Mouse (Mus musculus) E14TG2a.4 (cell line): ENCODE results near the gene Btg4.

Experiments
- CTCF ChIP-seq: conservative IDR thresholded peaks from 2 replicates; pipeline ENCODE4 v1.5.1; 2014; ENCODE audit warnings: low read length
- NANOG ChIP-seq: IDR thresholded peaks from 2 replicates; pipeline ENCODE4 v1.6.1; 2014; ENCODE audit warnings: borderline replicate concordance, low read length, mixed read lengths
- POU5F1 ChIP-seq: IDR thresholded peaks from 2 replicates; pipeline ENCODE4 v1.6.1; 2014; ENCODE audit warnings: low read length, borderline replicate concordance

DNA sequence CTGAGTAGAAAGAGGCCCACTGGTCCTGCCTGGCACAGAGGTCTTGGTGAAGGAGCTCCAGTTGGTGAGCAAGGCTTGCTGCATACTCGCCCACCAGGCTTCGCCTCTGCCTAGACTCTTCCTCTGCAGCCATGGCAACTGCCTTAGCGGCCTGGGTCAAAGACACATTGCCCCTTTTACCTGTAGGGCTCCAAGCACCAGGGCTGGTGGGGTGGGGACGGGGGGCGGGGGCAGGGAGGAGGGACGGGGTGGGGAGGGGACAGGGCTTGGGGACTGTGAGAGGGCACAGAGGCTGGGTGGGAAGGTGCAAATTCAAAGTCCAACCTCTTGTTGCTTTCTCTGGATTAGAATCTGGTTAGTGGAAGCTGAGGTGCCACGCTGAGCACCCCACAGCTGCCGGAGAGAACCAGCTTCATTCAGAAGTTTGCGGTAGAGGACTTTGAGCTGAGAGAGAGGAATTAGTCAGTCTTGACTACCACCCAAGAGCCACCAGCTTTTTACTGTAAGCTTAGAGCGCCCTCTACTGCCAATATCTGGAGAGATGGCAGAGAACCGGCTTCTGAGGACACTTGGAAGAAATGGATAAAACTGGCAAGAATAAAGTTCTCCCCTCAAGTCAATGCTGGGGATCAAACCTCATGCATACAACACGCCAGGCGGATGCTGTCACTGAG is 91.5 kb downstream of the Btg4 start:
- TF ChIP-seq CTCF (peak; percentile 26; the same call in 1 of the 2 replicates), POU5F1 (no peak), NANOG (no peak)
